Mouse (Mus musculus): Measurements from ENCODE around the gene Oxa1l. TPM values are rescaled to one million over a fixed set of nuclear protein-coding genes. Genes with fewer than 3 reads are reported as not detected.

Oxa1l gene
- polyA plus RNA-seq (2012; rRNA removed): 25.0 and 28.0 TPM in 2 replicates

GRCm38 (mm10) chr14:54360577-54361340 lies at the start of gene Oxa1l:
Gene Oxa1l (plus strand): TSS chr14:54360834.

GRCm38 (mm10) chr14:54417623-54418081 lies 57.0 kb downstream of the Oxa1l start, which contains the start of gene Slc7a7:
Gene Slc7a7 (minus strand): TSS chr14:54417780.

Other genes starting within 250 kb of the Oxa1l start
- 108 and 135 TPM in 2 replicates for gene Dad1, start 106.7 kb upstream of the Oxa1l start, polyA plus RNA-seq (2012; rRNA removed)
- gene Abhd4, start 106.6 kb upstream of the Oxa1l start, polyA plus RNA-seq (2012; rRNA removed): 4.7 and 5.6 TPM in 2 replicates
- gene Olfr49, start 75.9 kb upstream of the Oxa1l start, polyA plus RNA-seq (2012; rRNA removed): not detected in 2 replicates
- 6.7 and 7.2 TPM in 2 replicates for gene Slc7a7, start 56.9 kb downstream of the Oxa1l start, polyA plus RNA-seq (2012; rRNA removed)
- gene Mrpl52, start 66.1 kb downstream of the Oxa1l start, polyA plus RNA-seq (2012; rRNA removed): 155 and 165 TPM in 2 replicates
- 18.4 and 19.3 TPM in 2 replicates for gene Mmp14, start 70.8 kb downstream of the Oxa1l start, polyA plus RNA-seq (2012; rRNA removed)
- gene Lrp10, start 103.3 kb downstream of the Oxa1l start, polyA plus RNA-seq (2012; rRNA removed): 10.2 and 12.6 TPM in 2 replicates
- gene Rem2, start 115.3 kb downstream of the Oxa1l start, polyA plus RNA-seq (2012; rRNA removed): 0.06 and 0.08 TPM in 2 replicates
- gene Prmt5, start 156.7 kb downstream of the Oxa1l start, polyA plus RNA-seq (2012; rRNA removed): 23.5 and 25.7 TPM in 2 replicates
- gene Haus4, start 193.8 kb downstream of the Oxa1l start, polyA plus RNA-seq (2012; rRNA removed): 23.2 and 26.4 TPM in 2 replicates
- 3.7 and 4.5 TPM in 2 replicates for gene Ajuba, start 216.7 kb downstream of the Oxa1l start, polyA plus RNA-seq (2012; rRNA removed)
- 3.8 and 4.0 TPM in 2 replicates for gene 4931414P19Rik, start 245.2 kb downstream of the Oxa1l start, polyA plus RNA-seq (2012; rRNA removed)

Data from liver, embryonic 14 days (tissue).